Mouse (Mus musculus) limb, embryonic 12.5 days (tissue): ENCODE data around the gene Optn. TPM values are rescaled to one million over a fixed set of nuclear protein-coding genes. Genes with fewer than 3 reads are reported as not detected.

ENCODE experiments used
- ATAC-seq: fragments of 200-750 bp; cut with Nextera tagmentation; 2 replicates; pipeline ENCODE4 v1.8.0; 2017; ENCODE audit warnings: low read depth, moderate TSS enrichment; ENCODE audit not compliant: insufficient number of reproducible peaks, insufficient read depth, low FRiP score, low TSS enrichment
- H3K27ac ChIP-seq: fragments of 300-500 bp; sonication (generic); 2 replicates; pipeline ENCODE4 v1.5.1; 2016; ENCODE audit warnings: mild to moderate bottlenecking, moderate library complexity
- H3K27me3 ChIP-seq: fragments of 300-500 bp; sonication (generic); 2 replicates; pipeline ENCODE4 v1.6.1; 2016; ENCODE audit warnings: mild to moderate bottlenecking, moderate library complexity
- H3K36me3 ChIP-seq: fragments of 300-500 bp; sonication (generic); 2 replicates; pipeline ENCODE4 v1.6.1; 2016; ENCODE audit warnings: mild to moderate bottlenecking, moderate library complexity
- H3K4me1 ChIP-seq: fragments of 300-500 bp; sonication (generic); replicated peaks from 2 replicates; pipeline ENCODE4 v1.6.1; 2016
- H3K4me2 ChIP-seq: fragments of 300-500 bp; sonication (generic); 2 replicates; pipeline ENCODE4 v1.6.1; 2016; ENCODE audit warnings: mild to moderate bottlenecking, moderate library complexity
- H3K4me3 ChIP-seq: fragments of 300-500 bp; sonication (generic); replicated peaks from 2 replicates; pipeline ENCODE4 v1.5.1; 2016; ENCODE audit warnings: mild to moderate bottlenecking
- H3K9ac ChIP-seq: fragments of 300-500 bp; sonication (generic); replicated peaks from 2 replicates; pipeline ENCODE4 v1.6.1; 2016; ENCODE audit warnings: mild to moderate bottlenecking, moderate library complexity
- H3K9me3 ChIP-seq: fragments of 300-500 bp; sonication (generic); 2 replicates; pipeline ENCODE4 v1.6.1; 2016; ENCODE audit warnings: mild to moderate bottlenecking, moderate library complexity
- WGBS: fragments of 180-500 bp; shearing (Covaris S2); methylation state at CpG from one replicate; pipeline ENCODE4 v1.1.7; 2016; 5-methylcytosine and 5-hydroxymethylcytosine counted together
- polyA plus RNA-seq: library from polyadenylated mRNA; unstranded; fragments of >200 nt; fragmentation: Nextera tagmentation; extraction: Ambion mirVana; gene quantifications from 2 replicates; pipeline ENCODE4 v1.2.1, GENCODE M21; 2016

The Optn gene
- polyA plus RNA-seq, 1 experiment from 2014 or later, result 5.3 TPM

GRCm38 (mm10) chr2:4978091-4978490, 85.8 kb downstream of the Optn start:
- H3K4me2 ChIP-seq, result no peak overlapping the region
- ATAC-seq, result no peak
- H3K4me3 ChIP-seq, result no peak overlapping the region
- H3K4me1 ChIP-seq, result peaks cover 12% of the 10 kb centered on the region
- no peaks in the 10 kb centered on the region for H3K27me3 ChIP-seq
- H3K27ac ChIP-seq, result peak overlapping the region; percentile 66; the same call in 1 of the 2 replicates
- no peak overlapping the region for H3K9ac ChIP-seq
- H3K36me3 ChIP-seq, result no peaks in the 10 kb centered on the region
- WGBS, result 8% methylated on average over 8 of the region's 8 CpGs
- H3K9me3 ChIP-seq, result no peaks in the 10 kb centered on the region

GRCm38 (mm10) chr2:4975807-4976206, 88.0 kb downstream of the Optn start, which contains the start of gene Ucma:
Gene Ucma, plus strand, starts transcription at chr2:4976122.
- Histone ChIP-seq H3K4me2 (no peak within 1 kb of the TSS), H3K27me3 (no peaks in the 10 kb centered on the region), H3K27ac (no peak within 1 kb of the TSS), H3K4me3 (no peak within 1 kb of the TSS), H3K36me3 (no peaks in the 10 kb centered on the region), H3K4me1 (peaks cover 12% of the 10 kb centered on the region), H3K9ac (no peak within 1 kb of the TSS), H3K9me3 (no peaks in the 10 kb centered on the region)
- no peak for ATAC-seq
- WGBS, result 74% methylated on average over 5 of the region's 5 CpGs

Other genes with a start within 250 kb of the Optn start
- 130 and 135 TPM in 2 replicates for gene Sephs1, start 182.5 kb downstream of the Optn start, polyA plus RNA-seq
- gene Phyh, start 145.0 kb downstream of the Optn start, polyA plus RNA-seq, result 51.2 and 52.1 TPM in 2 replicates
- gene Ucma, start 87.9 kb downstream of the Optn start, polyA plus RNA-seq, result 0.40 TPM in 1 of 2 replicates, not detected in the other
- 47.8 and 49.2 TPM in 2 replicates for gene Mcm10, start 51.3 kb downstream of the Optn start, polyA plus RNA-seq
- 1.9 and 2.2 TPM in 2 replicates for gene Ccdc3, start 73.7 kb upstream of the Optn start, polyA plus RNA-seq